Mouse (Mus musculus): ENCODE results near the gene Ttc9b.

DNA sequence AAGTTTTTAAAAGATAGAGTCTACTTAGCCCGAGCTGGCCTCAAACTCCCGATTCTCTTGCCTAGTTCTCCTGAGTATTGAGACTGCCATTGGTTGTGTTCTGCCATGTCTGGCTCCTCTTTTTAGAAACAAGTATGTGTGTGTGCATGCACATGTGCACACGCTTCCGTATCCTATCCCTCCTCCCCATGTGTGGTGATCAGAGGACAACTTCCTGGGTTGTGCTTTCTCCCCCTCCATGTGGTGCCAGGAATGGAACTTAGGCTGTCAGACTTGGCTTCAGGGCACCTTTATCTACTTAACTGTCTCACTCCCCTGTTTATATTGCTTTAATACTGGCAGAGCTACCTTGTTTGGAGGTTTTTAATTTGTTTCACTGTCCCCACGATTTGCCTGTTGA is 31.5 kb downstream of the Ttc9b start:
- TF ChIP-seq ZC3H11A (IDR thresholded peaks at IDR 0.05; ENCODE audit: borderline replicate concordance, low read depth, low read length), result no peak
- TF ChIP-seq CHD2 (IDR thresholded peaks at IDR 0.05; ENCODE audit: low read depth, low read length), result no peak
- TF ChIP-seq HCFC1 (IDR thresholded peaks at IDR 0.05; ENCODE audit: borderline replicate concordance, insufficient read depth, low read length), result no peak
- no peak for TF ChIP-seq MAFK (IDR thresholded peaks at IDR 0.05; ENCODE audit: insufficient read depth, low read depth, low read length)
- no peak for TF ChIP-seq ZNF384 (IDR thresholded peaks at IDR 0.05; ENCODE audit: low read depth, low read length)

Measured in ES-E14 (cell line).